Mouse (Mus musculus): ENCODE measurements around the gene Hoxd11. TPM values are rescaled to one million over a fixed set of nuclear protein-coding genes. Genes with fewer than 3 reads are reported as not detected.

Hoxd11 gene
- total RNA-seq, 2 experiments from 2014 or later = not detected

GRCm38 (mm10) chr2:74693432-74693827 lies 14.1 kb downstream of the Hoxd11 start:
- no peak for DNase-seq (ENCODE audit: extremely low spot score in 1 of 2, low spot score in 1 of 2)

GRCm38 (mm10) chr2:74694066-74694465 lies 14.7 kb downstream of the Hoxd11 start:
- no peak for DNase-seq (ENCODE audit: extremely low spot score in 1 of 2, low spot score in 1 of 2)

GRCm38 (mm10) chr2:74695383-74695782 lies 16.0 kb downstream of the Hoxd11 start:
- no peak for DNase-seq (ENCODE audit: extremely low spot score in 1 of 2, low spot score in 1 of 2)

GRCm38 (mm10) chr2:74695813-74696430 lies 16.6 kb downstream of the Hoxd11 start:
- DNase-seq (ENCODE audit: extremely low spot score in 1 of 2, low spot score in 1 of 2) = no peak

GRCm38 (mm10) chr2:74696442-74697335 lies 17.3 kb downstream of the Hoxd11 start:
- DNase-seq (ENCODE audit: extremely low spot score in 1 of 2, low spot score in 1 of 2) = no peak

- no peak for DNase-seq (ENCODE audit: extremely low spot score in 1 of 2, low spot score in 1 of 2)
Observed at GRCm38 (mm10) chr2:74697567-74698121, 18.3 kb downstream of the Hoxd11 start, which contains the start of gene Hoxd9. Gene Hoxd9, plus strand, starts transcription at chr2:74697727.

GRCm38 (mm10) chr2:74698201-74699052 lies 19.1 kb downstream of the Hoxd11 start:
- DNase-seq (ENCODE audit: extremely low spot score in 1 of 2, low spot score in 1 of 2) = no peak

- no peak for DNase-seq (ENCODE audit: extremely low spot score in 1 of 2, low spot score in 1 of 2)
Observed at GRCm38 (mm10) chr2:74699053-74699430, 19.7 kb downstream of the Hoxd11 start.

- DNase-seq (ENCODE audit: extremely low spot score in 1 of 2, low spot score in 1 of 2) = no peak
Observed at GRCm38 (mm10) chr2:74699664-74700545, 20.5 kb downstream of the Hoxd11 start.

- no peak for DNase-seq (ENCODE audit: extremely low spot score in 1 of 2, low spot score in 1 of 2)
Observed at GRCm38 (mm10) chr2:74700546-74701112, 21.3 kb downstream of the Hoxd11 start.

GRCm38 (mm10) chr2:74701949-74702819 lies 22.8 kb downstream of the Hoxd11 start:
- peak; percentile 68 to 94 for DNase-seq (ENCODE audit: extremely low spot score in 1 of 2, low spot score in 1 of 2)

GRCm38 (mm10) chr2:74702820-74703219 lies 23.5 kb downstream of the Hoxd11 start:
- no peak for DNase-seq (ENCODE audit: extremely low spot score in 1 of 2, low spot score in 1 of 2)

GRCm38 (mm10) chr2:74703317-74703716 lies 24.0 kb downstream of the Hoxd11 start:
- no peak for DNase-seq (ENCODE audit: extremely low spot score in 1 of 2, low spot score in 1 of 2)

GRCm38 (mm10) chr2:74703720-74704392 lies 24.5 kb downstream of the Hoxd11 start:
- no peak for DNase-seq (ENCODE audit: extremely low spot score in 1 of 2, low spot score in 1 of 2)

GRCm38 (mm10) chr2:74704393-74704998 lies 25.1 kb downstream of the Hoxd11 start, which contains the start of gene Hoxd8:
Gene Hoxd8, plus strand, starts transcription at chr2:74704615.
- no peak for DNase-seq (ENCODE audit: extremely low spot score in 1 of 2, low spot score in 1 of 2)

- DNase-seq (ENCODE audit: extremely low spot score in 1 of 2, low spot score in 1 of 2) = no peak
Observed at GRCm38 (mm10) chr2:74704999-74705466, 25.7 kb downstream of the Hoxd11 start.

GRCm38 (mm10) chr2:74705467-74706089 lies 26.2 kb downstream of the Hoxd11 start:
- no peak for DNase-seq (ENCODE audit: extremely low spot score in 1 of 2, low spot score in 1 of 2)

Measured in layer of hippocampus, postnatal 25 days (tissue).